Mouse (Mus musculus) liver, embryonic 14.5 days (tissue): ENCODE results near the gene Sgf29.

Experiments
- CTCF ChIP-seq: IDR thresholded peaks from 2 replicates; pipeline ENCODE4 v1.5.1; 2016; ENCODE audit warnings: antibody characterized with exemption, low read depth, control low read depth
- EP300 ChIP-seq: IDR thresholded peaks from 2 replicates; pipeline ENCODE4 v1.6.1; 2016; ENCODE audit warnings: antibody characterized with exemption, low read depth

DNA sequence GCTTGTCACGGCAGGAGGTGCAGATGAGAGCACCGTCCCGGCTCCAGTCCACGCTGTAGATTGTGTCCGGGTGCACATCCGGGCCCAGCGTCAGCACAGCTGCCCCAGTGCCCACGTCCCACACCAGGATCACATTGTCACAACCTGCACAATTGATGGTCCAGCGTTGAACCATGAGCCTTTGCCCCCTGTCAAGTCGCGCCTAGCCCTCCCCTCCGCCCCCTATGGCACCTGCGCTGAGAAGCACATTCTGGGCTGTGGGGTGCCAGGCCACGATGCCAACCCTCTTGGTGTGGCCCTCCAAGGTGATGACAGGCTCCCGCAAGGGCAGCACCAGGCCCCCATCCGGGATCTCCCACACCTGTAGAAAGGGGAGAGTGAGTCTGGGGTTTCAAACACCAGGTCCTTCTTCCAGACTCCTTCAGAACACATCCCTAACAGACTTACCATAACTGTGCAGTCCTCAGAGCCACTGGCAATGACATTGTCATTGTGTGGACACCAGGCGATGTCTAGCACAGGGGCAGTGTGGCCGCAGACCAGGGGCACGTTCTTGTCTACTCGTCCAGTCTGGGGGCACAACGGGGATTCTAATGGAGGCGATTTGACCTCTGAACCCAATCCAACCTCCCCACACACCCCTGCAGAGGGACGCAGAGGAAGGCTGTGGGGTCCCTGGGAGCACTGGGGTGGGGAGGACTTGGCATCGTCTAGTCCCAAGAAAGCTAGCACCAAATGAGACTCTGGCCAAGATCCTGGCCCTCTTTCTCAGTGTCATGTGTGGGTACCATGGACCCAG lies 52.6 kb downstream of the Sgf29 start:
- TF ChIP-seq CTCF (no peak), EP300 (no peak)
